Mouse (Mus musculus) NIH3T3 (cell line): ENCODE measurements at regions not wholly inside any gene's neighbourhood (a gene's known extent, or its start where the extent isn't known, plus 50 kb on each side); places are given as distances from the start of the nearest gene placed in this dataset.
"Not testable (repeated sequence)": the region's sequence is repeated elsewhere in the genome, so short reads cannot be mapped to it uniquely, and the experiment has no call there.

Experiments used
- DNase-seq: peaks from one replicate; pipeline ENCODE4 v3.0.0-alpha.2; 2012; ENCODE audit warnings: low read depth

DNA sequence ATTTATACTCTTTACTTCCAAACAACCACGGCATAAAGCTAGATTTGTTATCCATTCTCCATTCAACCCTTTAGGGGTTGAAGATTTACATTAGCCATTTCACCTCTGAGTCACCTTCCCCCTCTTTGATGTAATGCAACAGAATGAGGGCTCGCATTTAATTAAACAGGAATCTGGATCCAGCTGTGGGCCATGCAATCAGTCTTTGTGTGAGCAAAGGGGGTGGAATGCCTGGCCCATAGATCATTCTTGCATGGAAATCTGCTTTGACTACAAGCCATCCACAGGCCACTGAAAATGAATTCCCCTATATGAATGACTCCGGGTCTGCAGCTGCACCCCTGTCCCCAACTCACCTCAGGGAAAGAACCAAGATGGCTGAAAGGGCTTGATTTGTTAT is 574.4 kb downstream of the Cypt12 start:
- DNase-seq = no peak

- DNase-seq = no peak
Measured at GRCm38 (mm10) chr3:18524011-18524410, 575.8 kb downstream of the Cypt12 start.

DNA sequence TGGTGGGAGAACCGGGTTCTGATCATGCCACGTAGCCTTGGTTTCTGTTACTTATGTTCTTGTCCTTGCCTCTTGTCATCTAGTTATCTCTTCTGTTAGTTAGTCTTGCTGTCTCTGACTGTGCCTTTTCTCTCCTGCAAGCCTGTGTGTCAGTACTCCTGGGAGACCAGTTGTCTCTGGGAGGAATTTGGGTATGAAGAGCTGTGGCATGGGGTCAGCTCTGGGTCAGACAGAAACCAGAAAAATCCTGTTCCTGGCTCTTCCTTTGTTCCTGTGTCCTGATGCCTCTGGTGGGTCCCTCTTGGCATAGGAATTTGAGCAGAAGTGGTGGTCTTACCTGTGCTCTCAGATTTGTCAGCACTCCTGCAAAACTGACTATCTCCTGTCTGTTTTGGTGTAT is 609.0 kb downstream of the Cypt12 start:
- DNase-seq = no peak

DNA sequence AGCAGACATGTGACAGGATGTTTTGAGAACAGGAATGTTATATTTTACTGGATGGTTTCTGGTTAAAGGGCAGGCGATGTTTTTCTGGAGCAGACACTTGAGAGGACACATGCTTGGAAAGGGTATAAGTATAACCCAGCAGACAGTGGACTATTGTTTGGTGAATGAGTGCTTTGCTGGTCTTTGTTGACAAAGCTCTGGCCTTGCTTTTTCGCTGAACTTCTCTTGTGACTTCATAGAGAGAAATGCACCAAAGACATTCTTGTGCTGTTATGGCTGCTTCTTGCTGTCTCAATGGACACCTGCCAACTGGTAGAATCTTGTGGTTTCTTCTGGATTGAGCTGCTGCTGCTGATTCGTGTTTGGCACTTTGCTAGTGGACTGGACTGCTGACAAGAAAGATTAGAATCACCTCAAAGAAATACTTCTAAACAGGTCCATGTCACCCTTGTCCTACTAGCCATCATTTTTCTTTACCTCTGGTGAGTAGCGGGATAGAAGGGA is 612.1 kb downstream of the Cypt12 start:
- peak; percentile 66 for DNase-seq

- not testable (repeated sequence) for DNase-seq
Measured at GRCm38 (mm10) chr3:18580911-18581626, 632.9 kb downstream of the Cypt12 start.

- no peak for DNase-seq
Measured at GRCm38 (mm10) chr3:18620608-18621007, 672.4 kb downstream of the Cypt12 start.

DNA sequence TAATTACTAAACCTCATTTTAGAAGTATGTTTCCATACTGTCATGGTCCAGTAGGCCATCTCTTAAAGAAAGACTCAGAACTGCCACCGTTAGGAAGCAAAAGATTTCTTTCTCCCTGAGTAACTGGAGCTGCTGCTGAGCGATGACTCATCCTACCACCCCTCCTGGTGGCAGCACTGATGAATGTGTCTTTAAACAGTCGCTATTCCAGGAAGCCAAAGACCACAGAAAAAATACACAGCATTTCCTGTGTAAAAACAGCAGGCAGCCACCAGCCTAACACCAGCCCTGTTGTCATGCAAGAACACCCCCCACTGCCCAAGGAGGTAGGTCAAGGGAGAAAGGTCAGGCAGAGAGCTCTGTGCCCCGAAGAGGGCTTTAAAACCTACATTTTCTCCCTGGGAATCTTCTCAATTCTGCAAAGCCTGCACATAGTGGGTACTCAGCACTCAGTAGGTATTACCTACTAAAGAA is 675.7 kb downstream of the Cypt12 start:
- peak; percentile 83 for DNase-seq

- DNase-seq = peak; percentile 77
Measured at GRCm38 (mm10) chr3:18624381-18625145, 676.4 kb downstream of the Cypt12 start.

DNA sequence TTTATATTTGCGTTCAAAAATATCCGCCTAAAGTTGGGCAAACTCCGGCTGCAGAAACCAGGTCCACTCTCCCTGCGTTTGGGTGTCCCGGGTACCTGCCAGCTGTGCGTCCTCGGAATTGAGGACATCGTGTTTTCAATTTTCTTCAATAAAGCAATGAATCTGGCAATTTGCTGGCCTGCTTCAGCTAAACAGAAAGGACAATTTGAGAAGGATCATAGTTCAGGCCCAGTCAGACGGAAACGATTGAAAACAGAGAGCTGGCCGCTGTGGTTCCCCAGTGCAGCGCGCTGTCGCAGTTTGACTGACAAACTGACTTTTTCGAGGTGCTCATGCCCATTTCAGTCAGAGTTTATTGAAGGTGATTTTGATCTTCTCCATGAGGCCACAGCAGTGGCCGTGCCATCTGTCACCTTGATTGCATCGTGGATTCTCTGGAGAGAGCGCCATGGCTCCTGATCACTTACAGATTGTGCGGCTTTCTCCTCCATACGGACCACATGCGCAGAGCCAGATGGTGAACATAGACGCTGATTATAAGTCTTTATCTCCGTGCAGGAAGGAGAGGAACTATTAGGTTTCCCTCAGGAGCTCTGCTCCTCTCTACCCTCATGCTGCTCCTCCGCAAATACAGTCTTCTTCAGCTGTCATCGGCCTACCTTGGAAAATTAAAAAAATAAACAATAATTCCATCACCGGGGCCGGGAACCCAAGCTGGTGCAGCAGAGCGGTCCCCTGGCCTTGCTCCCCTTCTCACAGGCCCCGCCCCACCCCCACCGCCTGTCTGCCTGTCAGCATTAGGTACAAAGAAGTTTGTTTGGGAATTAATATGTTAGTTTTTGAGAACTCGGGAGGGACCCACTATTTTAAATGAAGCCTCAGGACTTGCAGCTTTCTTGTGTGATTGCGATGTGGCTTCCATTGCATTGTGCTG is 677.5 kb downstream of the Cypt12 start:
- peak; percentile 33 for DNase-seq

- DNase-seq = no peak
Measured at GRCm38 (mm10) chr3:18626375-18626774, 678.2 kb downstream of the Cypt12 start.

DNA sequence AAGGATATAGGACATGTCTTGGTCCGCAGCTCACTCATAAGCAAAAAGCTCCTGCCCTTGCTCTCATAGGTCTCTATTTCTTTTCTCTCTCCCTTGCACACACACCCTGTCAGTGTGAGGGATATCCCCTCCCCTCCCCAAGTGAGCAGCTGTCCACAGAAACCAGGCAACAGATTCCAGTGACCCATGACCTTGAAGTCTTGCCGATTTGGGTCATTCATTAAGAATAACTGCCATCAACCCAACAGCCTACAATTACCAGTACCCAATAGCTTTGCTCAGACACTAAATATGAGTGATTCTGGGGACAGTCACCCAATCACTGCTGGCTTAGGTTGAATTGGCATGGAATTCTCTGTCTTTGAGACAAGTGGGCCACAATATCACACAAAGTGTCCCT is 678.6 kb downstream of the Cypt12 start:
- DNase-seq = no peak

DNA sequence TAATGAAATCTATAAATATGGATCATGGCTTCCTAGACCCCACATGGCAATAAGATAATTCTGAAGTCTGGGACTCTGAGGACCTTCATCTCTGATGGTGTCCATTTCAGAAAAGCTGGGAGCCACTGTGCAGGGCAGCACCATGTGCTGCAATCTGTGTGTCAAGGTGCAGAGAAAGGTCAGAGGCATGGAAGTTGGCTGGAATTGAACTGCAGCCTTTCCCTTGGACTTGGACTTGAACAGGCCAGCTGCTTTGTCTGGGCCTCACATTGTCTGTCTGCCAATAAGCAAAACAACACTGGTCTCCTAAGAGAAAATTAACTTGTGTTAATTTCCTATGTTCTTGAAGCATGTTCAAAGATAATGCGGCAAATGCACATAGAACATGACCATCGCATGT is 681.0 kb downstream of the Cypt12 start:
- DNase-seq = no peak

GRCm38 (mm10) chr3:18631601-18632000 is 683.4 kb downstream of the Cypt12 start:
- no peak for DNase-seq

GRCm38 (mm10) chr3:18634855-18635254 is 686.6 kb downstream of the Cypt12 start:
- DNase-seq = no peak

DNA sequence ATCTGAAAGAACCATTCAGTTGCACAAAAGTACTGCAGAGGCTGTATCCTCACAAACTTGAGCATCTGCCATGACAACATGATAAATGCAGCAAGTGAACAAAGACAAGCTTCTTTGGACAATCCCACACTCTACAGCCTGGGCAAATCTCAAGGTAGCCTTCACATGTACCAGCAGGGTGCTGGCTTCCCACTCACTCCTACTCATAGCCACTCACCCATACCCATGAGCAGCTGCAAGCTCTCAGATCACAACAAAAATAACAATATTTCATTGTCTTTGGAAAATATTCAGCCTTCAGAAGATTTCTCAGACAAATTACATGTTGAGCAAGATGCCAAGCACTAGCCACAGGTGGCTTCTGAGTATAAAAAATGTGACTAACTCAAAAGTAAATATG is 689.3 kb downstream of the Cypt12 start:
- DNase-seq = no peak

- no peak for DNase-seq
Measured at GRCm38 (mm10) chr3:18640286-18640685, 692.1 kb downstream of the Cypt12 start.

DNA sequence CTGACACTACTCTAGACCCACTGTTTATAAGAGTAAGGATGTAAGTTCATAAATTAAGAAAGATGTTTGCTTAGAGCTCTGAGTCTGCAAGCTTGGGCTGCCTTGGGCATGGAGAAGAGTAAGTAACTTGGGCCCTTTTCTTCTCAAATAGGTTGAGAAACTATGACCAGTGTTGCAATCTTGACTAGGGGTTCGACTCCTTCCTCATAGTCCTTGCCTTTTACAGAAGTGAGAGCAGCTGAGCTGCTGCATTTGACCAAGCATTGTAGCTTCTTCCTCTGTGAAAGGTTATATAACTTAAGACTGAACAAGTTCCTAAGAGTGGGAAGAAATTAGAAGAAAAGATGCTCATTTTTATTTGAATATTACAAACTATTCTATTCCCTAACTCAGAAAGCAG is 693.5 kb downstream of the Cypt12 start:
- DNase-seq = no peak

GRCm38 (mm10) chr3:18643408-18644035 is 695.3 kb downstream of the Cypt12 start:
- DNase-seq = no peak

GRCm38 (mm10) chr3:18645481-18645880 is 697.3 kb downstream of the Cypt12 start:
- peak; percentile 65 for DNase-seq

GRCm38 (mm10) chr3:18645927-18646326 is 697.7 kb downstream of the Cypt12 start:
- no peak for DNase-seq

GRCm38 (mm10) chr3:18653557-18653956 is 705.3 kb downstream of the Cypt12 start:
- no peak for DNase-seq

- no peak for DNase-seq
Measured at GRCm38 (mm10) chr3:18665738-18666137, 717.5 kb downstream of the Cypt12 start.
